Mouse (Mus musculus) thymus, postnatal 4 days (tissue): Measurements from ENCODE around the gene Ptchd4.

ENCODE experiments used
- DNase-seq: peaks from one replicate; pipeline ENCODE4 v3.0.0; 2021

Ptchd4 gene

GRCm38 (mm10) chr17:42430380-42430779 is 114.6 kb downstream of the Ptchd4 start:
- no peak for DNase-seq

- DNase-seq: no peak
These were observed 136.5 kb downstream of the Ptchd4 start for GRCm38 (mm10) chr17:42452235-42452634.

- DNase-seq: no peak
These were observed 140.7 kb downstream of the Ptchd4 start for GRCm38 (mm10) chr17:42456441-42456840.

- DNase-seq: no peak
These were observed 147.0 kb downstream of the Ptchd4 start for GRCm38 (mm10) chr17:42462726-42463125.

GRCm38 (mm10) chr17:42480173-42480991 is 164.6 kb downstream of the Ptchd4 start:
- no peak for DNase-seq

GRCm38 (mm10) chr17:42509356-42510262 is 193.9 kb downstream of the Ptchd4 start:
- no peak for DNase-seq

GRCm38 (mm10) chr17:42530147-42530546 is 214.4 kb downstream of the Ptchd4 start:
- DNase-seq: no peak

GRCm38 (mm10) chr17:42549578-42549977 is 233.8 kb downstream of the Ptchd4 start:
- no peak for DNase-seq
